Mouse (Mus musculus) stomach, postnatal 0 days (tissue): ENCODE results near the gene Nfasc.

ENCODE experiments used
- CTCF ChIP-seq: IDR thresholded peaks from 2 replicates; pipeline ENCODE4 v1.5.1; 2016; ENCODE audit warnings: antibody characterized with exemption, low read depth, mild to moderate bottlenecking, moderate library complexity
- EP300 ChIP-seq: optimal IDR thresholded peaks from 2 replicates; pipeline ENCODE3; 2016; ENCODE audit warnings: antibody characterized with exemption

DNA sequence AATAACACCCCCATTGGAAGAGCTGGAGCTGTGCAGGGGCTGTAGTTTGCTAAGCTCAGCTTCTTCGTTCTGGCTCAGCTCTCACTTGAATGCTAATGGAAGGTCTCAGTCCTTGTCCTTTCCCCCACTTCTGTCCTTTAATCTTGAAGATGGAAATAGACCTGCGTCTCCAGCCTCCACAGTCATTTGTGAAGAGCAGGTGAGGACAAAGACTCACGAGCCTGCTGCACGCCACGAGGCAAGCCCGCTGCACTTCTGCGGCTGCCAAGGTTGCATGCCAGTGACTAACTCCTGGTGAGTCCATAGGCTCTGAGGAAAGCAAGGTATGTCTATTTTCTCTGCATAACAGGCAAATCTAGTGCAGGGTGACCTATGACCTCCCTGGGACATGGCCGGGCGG, 88.4 kb downstream of the Nfasc start:
- TF ChIP-seq CTCF (no peak), EP300 (no peak)
